Comparison of ENCODE assay signal across 16 mouse cellular contexts in the genomic region with DNA sequence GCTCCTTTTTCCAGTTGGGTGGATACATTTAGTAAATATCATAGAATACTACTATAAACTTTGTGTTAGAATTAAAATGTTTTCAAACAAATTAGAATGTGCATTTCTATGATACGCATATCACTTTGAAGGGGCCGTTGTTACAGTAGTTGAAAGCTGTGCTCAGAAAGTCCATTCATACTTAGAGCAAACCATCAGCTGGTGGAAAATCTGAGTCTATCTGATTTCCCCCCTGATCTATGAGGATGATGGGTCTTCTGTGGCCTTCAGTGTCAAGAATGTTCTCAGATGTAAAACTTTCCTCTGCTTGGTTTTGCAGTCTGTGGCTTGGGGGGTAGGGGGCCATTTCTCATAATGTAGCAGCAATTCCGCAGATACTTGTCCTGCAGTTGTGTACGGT.
"Had no signal": no experiment of that assay in that cellular context is flagged by ENCODE, and none has a peak within 500 bp of the region (broad histone marks: within the 10 kb centered on the region; RNA-seq: fewer than 3 reads in every experiment).

No protein-coding gene starts in this region.

- H3K9ac ChIP-seq: neural tube, embryonic 13.5 days; neural tube, embryonic 15.5 days; stomach, embryonic 15.5 days had no signal

- H3K9me3 ChIP-seq: neural tube, embryonic 13.5 days; neural tube, embryonic 15.5 days; stomach, embryonic 15.5 days had no signal

- H3K36me3 ChIP-seq: neural tube, embryonic 13.5 days; neural tube, embryonic 15.5 days; stomach, embryonic 15.5 days had no signal

- H3K27ac ChIP-seq: neural tube, embryonic 13.5 days; neural tube, embryonic 15.5 days; stomach, embryonic 15.5 days; stomach, postnatal 0 days had no signal

- H3K4me3 ChIP-seq: neural tube, embryonic 13.5 days; neural tube, embryonic 15.5 days; stomach, embryonic 15.5 days had no signal

- H3K4me1 ChIP-seq: neural tube, embryonic 13.5 days; neural tube, embryonic 15.5 days; stomach, embryonic 15.5 days had no signal

- H3K4me2 ChIP-seq: neural tube, embryonic 13.5 days; neural tube, embryonic 15.5 days; stomach, embryonic 15.5 days had no signal

- H3K27me3 ChIP-seq: neural tube, embryonic 13.5 days; neural tube, embryonic 15.5 days; stomach, embryonic 15.5 days had no signal

- DNase-seq: retina, postnatal 1 day; right cerebral cortex, adult 18-20 months; right cerebral cortex, postnatal 14 days; right cerebral cortex, postnatal 25 days; right cerebral cortex, postnatal 4 days; spleen, adult 18-20 months; thymus, adult 18-20 months; thymus, adult 2 months; thymus, postnatal 14 days; thymus, postnatal 25 days; thymus, postnatal 36 days; thymus, postnatal 4 days had no signal
